Mouse (Mus musculus) forebrain, embryonic 10.5 days (tissue): ENCODE results near the gene Mvb12a. TPM values are rescaled to one million over a fixed set of nuclear protein-coding genes. Genes with fewer than 3 reads are reported as not detected.

Experiments used
- DNase-seq: peaks from one replicate; pipeline ENCODE4 v3.0.0-alpha.2; 2017; ENCODE audit warnings: low spot score; ENCODE audit errors: extremely low spot score
- H3K27ac ChIP-seq: fragments of 300-500 bp; sonication (generic); 2 replicates; pipeline ENCODE4 v1.5.1; 2016; ENCODE audit warnings: mild to moderate bottlenecking
- H3K27me3 ChIP-seq: fragments of 300-500 bp; sonication (generic); 2 replicates; pipeline ENCODE4 v1.6.1; 2016; ENCODE audit warnings: mild to moderate bottlenecking; ENCODE audit not compliant: poor library complexity, severe bottlenecking
- H3K36me3 ChIP-seq: fragments of 300-500 bp; sonication (generic); replicated peaks from 2 replicates; pipeline ENCODE4 v1.6.1; 2016; ENCODE audit warnings: mild to moderate bottlenecking, moderate library complexity
- H3K4me1 ChIP-seq: fragments of 300-500 bp; sonication (generic); 2 replicates; pipeline ENCODE4 v1.6.1; 2016
- H3K4me3 ChIP-seq: fragments of 300-500 bp; sonication (generic); 2 replicates; pipeline ENCODE4 v1.5.1; 2016; ENCODE audit warnings: mild to moderate bottlenecking, moderate library complexity
- H3K9me3 ChIP-seq: fragments of 300-500 bp; sonication (generic); 2 replicates; pipeline ENCODE4 v1.6.1; 2016; ENCODE audit warnings: mild to moderate bottlenecking, moderate library complexity
- WGBS: fragments of 180-500 bp; shearing (Covaris S2); methylation state at CpG from one replicate; pipeline ENCODE4 v1.1.7; 2016; 5-methylcytosine and 5-hydroxymethylcytosine counted together
- polyA plus RNA-seq: library from polyadenylated mRNA; unstranded; fragments of >200 nt; fragmentation: Nextera tagmentation; extraction: Ambion mirVana; gene quantifications from 2 replicates; pipeline ENCODE4 v1.2.1, GENCODE M21; 2016

The Mvb12a gene
- polyA plus RNA-seq, 1 experiment from 2014 or later = 66.0 TPM

GRCm38 (mm10) chr8:71534263-71534810 lies 8.4 kb upstream of the Mvb12a start:
- Histone ChIP-seq H3K9me3 (no peaks in the 10 kb centered on the region), H3K27ac (no peak overlapping the region), H3K27me3 (peaks cover 43% of the 10 kb centered on the region), H3K4me1 (peaks cover 16% of the 10 kb centered on the region), H3K36me3 (no peaks in the 10 kb centered on the region), H3K4me3 (no peak overlapping the region)
- 36% methylated on average over 3 of the region's 3 CpGs for WGBS
- DNase-seq = no peak

GRCm38 (mm10) chr8:71535663-71536062 lies 7.1 kb upstream of the Mvb12a start:
- WGBS = 66% methylated on average over 5 of the region's 5 CpGs
- no peak for DNase-seq
- Histone ChIP-seq H3K27ac (no peak overlapping the region), H3K4me1 (peaks cover 16% of the 10 kb centered on the region), H3K27me3 (peaks cover 43% of the 10 kb centered on the region), H3K4me3 (no peak overlapping the region), H3K9me3 (no peaks in the 10 kb centered on the region), H3K36me3 (no peaks in the 10 kb centered on the region)

GRCm38 (mm10) chr8:71537028-71537867 lies 5.5 kb upstream of the Mvb12a start, which contains the start of gene Bst2:
TSS of gene Bst2 (minus strand) at chr8:71537456.
- Histone ChIP-seq H3K27ac (peak within 1 kb of the TSS; percentile 66; the same call in 1 of the 2 replicates), H3K9me3 (no peaks in the 10 kb centered on the region), H3K4me1 (peaks cover 16% of the 10 kb centered on the region), H3K36me3 (no peaks in the 10 kb centered on the region), H3K4me3 (peak within 1 kb of the TSS; percentile 54), H3K27me3 (peaks cover 43% of the 10 kb centered on the region)
- WGBS = 3% methylated on average over 37 of the region's 37 CpGs
- DNase-seq = peak; percentile 76

GRCm38 (mm10) chr8:71543755-71544154 lies 1.0 kb downstream of the Mvb12a start:
- Histone ChIP-seq H3K4me3 (peak overlapping the region; percentile 87), H3K4me1 (peaks cover 13% of the 10 kb centered on the region), H3K9me3 (no peaks in the 10 kb centered on the region), H3K36me3 (peaks cover 36% of the 10 kb centered on the region), H3K27me3 (no peaks in the 10 kb centered on the region; the same call in none of the 2 replicates), H3K27ac (no peak overlapping the region)
- DNase-seq = no peak
- WGBS = 89% methylated on average over 9 of the region's 9 CpGs

- Histone ChIP-seq H3K9me3 (no peaks in the 10 kb centered on the region), H3K4me3 (no peak overlapping the region), H3K4me1 (peaks cover 13% of the 10 kb centered on the region), H3K27me3 (no peaks in the 10 kb centered on the region), H3K36me3 (peaks cover 38% of the 10 kb centered on the region), H3K27ac (no peak overlapping the region)
- DNase-seq = no peak
- WGBS = 93% methylated on average over 11 of the region's 11 CpGs
Measured at GRCm38 (mm10) chr8:71545053-71545452, 2.3 kb downstream of the Mvb12a start.

- Histone ChIP-seq H3K27me3 (no peaks in the 10 kb centered on the region), H3K27ac (no peak overlapping the region), H3K36me3 (peaks cover 38% of the 10 kb centered on the region), H3K4me3 (no peak overlapping the region), H3K4me1 (peaks cover 13% of the 10 kb centered on the region), H3K9me3 (no peaks in the 10 kb centered on the region)
- 92% methylated on average over 7 of the region's 7 CpGs for WGBS
- no peak for DNase-seq
Measured at GRCm38 (mm10) chr8:71547590-71547989, 4.9 kb downstream of the Mvb12a start.

- H3K27me3 ChIP-seq = peaks cover 14% of the 10 kb centered on the region
- WGBS = 72% methylated on average over 7 of the region's 7 CpGs
- no peaks in the 10 kb centered on the region; the same call in 1 of the 2 replicates for H3K4me1 ChIP-seq
- H3K9me3 ChIP-seq = no peaks in the 10 kb centered on the region
- peaks cover 29% of the 10 kb centered on the region for H3K36me3 ChIP-seq
- no peak overlapping the region for H3K27ac ChIP-seq
- no peak overlapping the region for H3K4me3 ChIP-seq
- no peak for DNase-seq
Measured at GRCm38 (mm10) chr8:71550754-71551153, 8.0 kb downstream of the Mvb12a start.

GRCm38 (mm10) chr8:71552770-71553169 lies 10.0 kb downstream of the Mvb12a start:
- Histone ChIP-seq H3K9me3 (no peaks in the 10 kb centered on the region), H3K27me3 (peaks cover 34% of the 10 kb centered on the region), H3K36me3 (peaks cover 10% of the 10 kb centered on the region), H3K27ac (no peak overlapping the region), H3K4me1 (no peaks in the 10 kb centered on the region; the same call in 1 of the 2 replicates), H3K4me3 (no peak overlapping the region)
- 70% methylated on average over 6 of the region's 6 CpGs for WGBS
- no peak for DNase-seq

GRCm38 (mm10) chr8:71554001-71554400 lies 11.3 kb downstream of the Mvb12a start:
- no peak for DNase-seq
- H3K36me3 ChIP-seq = no peaks in the 10 kb centered on the region
- H3K4me3 ChIP-seq = no peak overlapping the region
- 73% methylated on average over 6 of the region's 6 CpGs for WGBS
- H3K27me3 ChIP-seq = peaks cover 46% of the 10 kb centered on the region
- H3K27ac ChIP-seq = no peak overlapping the region
- H3K4me1 ChIP-seq = peaks cover 11% of the 10 kb centered on the region
- H3K9me3 ChIP-seq = no peaks in the 10 kb centered on the region

GRCm38 (mm10) chr8:71554644-71555043 lies 11.9 kb downstream of the Mvb12a start:
- H3K27ac ChIP-seq = no peak overlapping the region
- no peak for DNase-seq
- peaks cover 53% of the 10 kb centered on the region for H3K27me3 ChIP-seq
- no peak overlapping the region for H3K4me3 ChIP-seq
- no peaks in the 10 kb centered on the region for H3K36me3 ChIP-seq
- H3K4me1 ChIP-seq = peaks cover 14% of the 10 kb centered on the region
- WGBS = 92% methylated on average over 2 of the region's 2 CpGs
- no peaks in the 10 kb centered on the region for H3K9me3 ChIP-seq

GRCm38 (mm10) chr8:71558071-71558957 lies 15.6 kb downstream of the Mvb12a start, which contains the start of gene Tmem221:
TSS of gene Tmem221 (minus strand) at chr8:71558871.
- WGBS = 5% methylated on average over 70 of the region's 70 CpGs
- H3K4me1 ChIP-seq = peaks cover 22% of the 10 kb centered on the region
- H3K36me3 ChIP-seq = no peaks in the 10 kb centered on the region
- H3K4me3 ChIP-seq = peak within 1 kb of the TSS; percentile 54
- peaks cover 89% of the 10 kb centered on the region for H3K27me3 ChIP-seq
- no peaks in the 10 kb centered on the region for H3K9me3 ChIP-seq
- H3K27ac ChIP-seq = peak within 1 kb of the TSS; percentile 51
- peak; percentile 26 for DNase-seq

GRCm38 (mm10) chr8:71558958-71559690 lies 16.4 kb downstream of the Mvb12a start:
- peak; percentile 56 for DNase-seq
- Histone ChIP-seq H3K4me3 (peak overlapping the region; percentile 54), H3K9me3 (peaks cover 3% of the 10 kb centered on the region; the same call in 1 of the 2 replicates), H3K36me3 (no peaks in the 10 kb centered on the region), H3K27ac (no peak overlapping the region), H3K27me3 (peaks cover 97% of the 10 kb centered on the region), H3K4me1 (peaks cover 22% of the 10 kb centered on the region)
- 3% methylated on average over 24 of the region's 24 CpGs for WGBS
